Mouse (Mus musculus) neural tube, embryonic 12.5 days (tissue): ENCODE measurements around the gene Stk38. TPM values are rescaled to one million over a fixed set of nuclear protein-coding genes. Genes with fewer than 3 reads are reported as not detected.

ENCODE experiments used
- ATAC-seq: fragments of 200-750 bp; cut with Nextera tagmentation; 2 replicates; pipeline ENCODE4 v1.8.0; 2017; ENCODE audit warnings: low read depth, mild to moderate bottlenecking, moderate TSS enrichment, moderate library complexity; ENCODE audit not compliant: low FRiP score
- H3K27ac ChIP-seq: fragments of 300-500 bp; sonication (generic); 2 replicates; pipeline ENCODE4 v1.5.1; 2016
- H3K27me3 ChIP-seq: fragments of 300-500 bp; sonication (generic); replicated peaks from 2 replicates; pipeline ENCODE4 v1.6.1; 2016; ENCODE audit warnings: mild to moderate bottlenecking
- H3K36me3 ChIP-seq: fragments of 300-500 bp; sonication (generic); 2 replicates; pipeline ENCODE4 v1.6.1; 2016; ENCODE audit warnings: mild to moderate bottlenecking
- H3K4me1 ChIP-seq: fragments of 300-500 bp; sonication (generic); 2 replicates; pipeline ENCODE4 v1.6.1; 2016
- H3K4me2 ChIP-seq: fragments of 300-500 bp; sonication (generic); replicated peaks from 2 replicates; pipeline ENCODE4 v1.6.1; 2016; ENCODE audit warnings: mild to moderate bottlenecking
- H3K4me3 ChIP-seq: fragments of 300-500 bp; sonication (generic); 2 replicates; pipeline ENCODE4 v1.5.1; 2016
- H3K9ac ChIP-seq: fragments of 300-500 bp; sonication (generic); 2 replicates; pipeline ENCODE4 v1.6.1; 2016; ENCODE audit warnings: mild to moderate bottlenecking
- H3K9me3 ChIP-seq: fragments of 300-500 bp; sonication (generic); 2 replicates; pipeline ENCODE4 v1.6.1; 2016; ENCODE audit warnings: mild to moderate bottlenecking
- WGBS: fragments of 180-500 bp; shearing (Covaris S2); methylation state at CpG from one replicate; pipeline ENCODE4 v1.1.7; 2016; 5-methylcytosine and 5-hydroxymethylcytosine counted together
- polyA plus RNA-seq: library from polyadenylated mRNA; unstranded; fragments of >200 nt; fragmentation: Nextera tagmentation; extraction: Ambion mirVana; gene quantifications from 2 replicates; pipeline ENCODE4 v1.2.1, GENCODE M21; 2016

The Stk38 gene
- 148 and 157 TPM in 2 replicates for polyA plus RNA-seq

DNA sequence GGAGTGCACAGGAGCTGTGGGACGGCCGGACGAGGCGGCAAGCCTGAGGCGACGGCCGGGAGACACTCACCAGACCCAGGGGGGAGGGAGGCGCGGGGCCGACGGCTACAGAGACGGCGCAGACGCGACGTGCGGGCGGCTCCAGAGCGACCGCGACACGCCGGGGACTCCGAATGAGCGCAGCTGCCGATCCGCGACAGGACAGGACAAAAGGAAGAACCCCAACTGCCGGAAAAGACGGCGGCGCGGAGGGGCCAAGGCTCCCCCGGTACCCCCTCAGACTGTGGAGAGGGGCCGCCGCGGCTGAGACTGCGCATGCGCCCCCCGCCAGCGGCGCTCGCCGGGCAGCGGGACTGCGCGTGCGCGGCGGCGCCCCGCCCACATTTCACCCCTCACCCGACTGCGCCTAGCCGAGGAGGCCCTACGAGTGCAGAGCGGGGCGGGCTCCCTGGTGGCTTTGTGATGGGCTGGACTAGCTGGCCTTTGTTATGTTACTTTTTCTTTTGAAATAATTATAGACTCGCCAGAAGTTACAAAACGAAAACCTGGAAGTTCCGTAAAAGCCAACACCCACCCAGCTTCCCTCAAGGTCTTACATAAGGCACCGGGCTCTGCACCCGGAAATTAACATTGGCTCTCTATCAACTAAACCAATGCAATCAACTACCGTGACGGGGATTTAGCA lies at the start of gene Stk38:
TSS of gene Stk38 (minus strand) at position 355 of the 685 bp plus-strand sequence.
- no peaks in the 10 kb centered on the region for H3K36me3 ChIP-seq
- peak within 1 kb of the TSS; percentile 80 for H3K27ac ChIP-seq
- peaks cover 17% of the 10 kb centered on the region for H3K4me1 ChIP-seq
- H3K4me2 ChIP-seq, result peak within 1 kb of the TSS; percentile 76
- H3K27me3 ChIP-seq, result no peaks in the 10 kb centered on the region
- H3K9ac ChIP-seq, result peak within 1 kb of the TSS; percentile 97
- peak within 1 kb of the TSS; percentile 95 for H3K4me3 ChIP-seq
- WGBS, result under 1% methylated on average over 63 of the region's 65 CpGs
- peak; percentile 92 for ATAC-seq
- H3K9me3 ChIP-seq, result no peaks in the 10 kb centered on the region

DNA sequence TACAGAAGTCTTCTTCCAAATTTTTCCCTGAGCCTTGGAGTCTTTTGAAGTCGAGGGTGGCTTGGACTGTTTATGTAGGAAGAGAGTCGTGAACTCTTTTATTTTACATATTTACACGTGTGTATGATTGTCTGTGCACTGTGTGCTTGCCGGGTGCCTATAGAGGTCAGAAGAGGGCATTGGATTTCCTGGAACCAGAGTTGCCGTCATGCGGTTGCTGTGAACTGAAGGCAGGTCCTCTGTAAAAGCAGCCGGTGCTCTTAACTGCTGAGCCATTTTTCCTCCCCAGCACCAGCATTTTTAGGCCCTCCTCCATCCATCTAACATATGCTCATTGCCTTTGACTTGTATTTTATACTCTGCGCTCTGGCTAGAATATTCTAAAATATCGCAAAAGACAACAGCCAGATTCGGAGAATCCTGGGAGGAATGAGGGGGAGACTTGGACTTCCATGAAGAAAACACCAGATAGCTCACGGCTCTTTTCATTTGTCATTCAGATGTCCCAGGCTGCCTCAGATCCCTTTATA lies 49.6 kb upstream of the Stk38 start:
- ATAC-seq, result no peak
- Histone ChIP-seq H3K27ac (no peak overlapping the region), H3K27me3 (no peaks in the 10 kb centered on the region), H3K9ac (no peak overlapping the region), H3K4me2 (no peak overlapping the region), H3K36me3 (no peaks in the 10 kb centered on the region), H3K4me1 (peaks cover 21% of the 10 kb centered on the region), H3K4me3 (no peak overlapping the region), H3K9me3 (no peaks in the 10 kb centered on the region)
- WGBS, result 77% methylated on average over 11 of the region's 11 CpGs

DNA sequence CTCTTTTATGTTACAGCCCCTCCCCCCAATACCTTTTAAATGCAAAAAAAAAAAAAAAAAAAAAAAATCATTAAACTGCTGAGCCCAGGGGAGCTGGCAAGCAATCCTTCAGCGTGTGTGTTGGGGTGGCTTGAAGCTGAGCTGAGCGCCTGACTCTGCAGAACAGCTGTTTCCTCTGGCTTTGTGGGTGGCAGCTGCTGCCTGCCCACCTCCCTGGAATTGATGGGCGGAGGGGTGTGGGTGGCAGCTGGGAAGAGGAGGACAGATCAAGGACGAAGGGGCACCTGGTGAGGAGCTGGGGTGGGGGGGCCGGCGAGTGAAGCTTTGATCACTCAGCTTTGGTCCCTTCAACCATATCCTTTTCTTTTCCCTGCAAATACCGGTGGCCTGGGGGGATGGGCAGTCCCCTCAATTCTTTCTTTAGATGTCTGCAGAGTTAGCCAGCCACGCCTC lies 48.9 kb upstream of the Stk38 start:
- H3K9ac ChIP-seq, result no peak overlapping the region
- H3K9me3 ChIP-seq, result no peaks in the 10 kb centered on the region
- no peak overlapping the region for H3K27ac ChIP-seq
- ATAC-seq, result peak; percentile 72
- H3K4me2 ChIP-seq, result peak overlapping the region; percentile 36
- H3K27me3 ChIP-seq, result no peaks in the 10 kb centered on the region
- H3K4me3 ChIP-seq, result no peak overlapping the region
- 4% methylated on average over 8 of the region's 8 CpGs for WGBS
- no peaks in the 10 kb centered on the region for H3K36me3 ChIP-seq
- peaks cover 16% of the 10 kb centered on the region for H3K4me1 ChIP-seq

DNA sequence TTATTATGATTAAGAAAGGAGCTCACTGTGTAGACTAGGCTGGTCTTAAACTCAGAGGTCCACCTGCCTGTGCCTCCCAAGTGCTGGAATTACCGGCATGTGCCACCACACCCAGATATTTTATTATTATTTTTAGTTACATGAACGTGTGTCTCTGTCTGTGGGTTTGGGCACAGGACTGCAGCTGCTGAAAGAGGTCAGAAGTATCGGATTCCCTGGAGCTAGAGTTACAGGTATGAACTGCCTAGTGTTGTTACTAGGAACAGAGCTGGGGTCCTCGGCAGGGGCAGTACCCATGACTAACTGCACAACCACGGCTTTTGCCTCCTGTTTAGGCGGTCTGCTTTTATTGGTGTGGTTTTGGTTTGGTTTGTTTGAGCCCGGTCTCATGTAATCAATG lies 48.4 kb upstream of the Stk38 start:
- no peaks in the 10 kb centered on the region for H3K36me3 ChIP-seq
- H3K9ac ChIP-seq, result no peak overlapping the region
- 16% methylated on average over 7 of the region's 7 CpGs for WGBS
- H3K4me1 ChIP-seq, result peaks cover 16% of the 10 kb centered on the region
- no peaks in the 10 kb centered on the region for H3K9me3 ChIP-seq
- H3K27me3 ChIP-seq, result no peaks in the 10 kb centered on the region
- H3K4me2 ChIP-seq, result no peak overlapping the region; the same call in 1 of the 2 replicates
- no peak overlapping the region for H3K4me3 ChIP-seq
- H3K27ac ChIP-seq, result no peak overlapping the region
- ATAC-seq, result 0 out of 2 replicates have a peak, but pooled peaks have one; percentile 37

DNA sequence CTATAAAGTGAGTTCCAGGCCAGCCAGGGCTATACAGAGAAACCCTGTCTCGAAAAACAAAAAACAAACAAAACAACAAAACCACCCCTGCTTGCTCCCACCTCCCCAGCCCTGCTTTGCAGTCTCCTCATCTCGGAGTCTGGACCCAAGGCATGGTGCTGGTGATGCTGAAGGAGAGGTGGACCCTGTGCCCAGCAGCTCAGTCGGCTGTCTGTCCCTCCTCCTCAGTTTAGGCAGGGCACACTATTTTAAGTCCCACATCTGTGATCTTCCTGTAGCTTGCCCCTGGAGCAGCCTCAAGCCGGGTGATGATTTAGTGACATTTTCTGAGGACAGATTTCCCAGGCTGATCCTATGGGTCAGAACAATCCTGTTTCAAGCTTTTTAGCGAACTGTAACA lies 47.8 kb upstream of the Stk38 start:
- Histone ChIP-seq H3K9ac (no peak overlapping the region), H3K4me2 (no peak overlapping the region), H3K9me3 (no peaks in the 10 kb centered on the region), H3K4me3 (no peak overlapping the region), H3K27me3 (no peaks in the 10 kb centered on the region), H3K36me3 (no peaks in the 10 kb centered on the region), H3K27ac (no peak overlapping the region), H3K4me1 (peaks cover 19% of the 10 kb centered on the region)
- no peak for ATAC-seq
- 50% methylated on average over 5 of the region's 5 CpGs for WGBS

DNA sequence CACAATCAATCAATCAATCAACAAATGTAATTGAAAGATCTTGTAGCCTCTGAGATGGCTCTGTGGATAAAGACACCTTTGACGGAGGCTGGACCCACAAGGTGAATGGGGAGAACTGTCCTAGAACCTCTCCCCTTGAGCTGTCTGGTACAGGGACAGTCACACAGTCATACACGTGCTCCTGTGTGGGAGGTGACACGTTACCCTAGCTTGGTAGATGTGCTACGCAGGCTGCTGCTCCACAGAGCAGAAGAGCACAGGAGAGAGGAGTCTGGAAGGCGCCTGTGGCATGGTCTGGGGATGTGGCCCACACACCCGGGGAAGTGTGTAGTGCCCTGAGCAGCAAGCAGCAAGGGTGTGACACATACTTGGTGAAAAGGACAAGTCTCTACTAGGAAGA lies 46.6 kb upstream of the Stk38 start:
- Histone ChIP-seq H3K4me1 (peaks cover 22% of the 10 kb centered on the region), H3K27me3 (no peaks in the 10 kb centered on the region), H3K9ac (no peak overlapping the region), H3K27ac (no peak overlapping the region), H3K4me3 (no peak overlapping the region), H3K36me3 (no peaks in the 10 kb centered on the region), H3K9me3 (no peaks in the 10 kb centered on the region), H3K4me2 (no peak overlapping the region)
- no peak for ATAC-seq
- WGBS, result 87% methylated on average over 6 of the region's 6 CpGs

DNA sequence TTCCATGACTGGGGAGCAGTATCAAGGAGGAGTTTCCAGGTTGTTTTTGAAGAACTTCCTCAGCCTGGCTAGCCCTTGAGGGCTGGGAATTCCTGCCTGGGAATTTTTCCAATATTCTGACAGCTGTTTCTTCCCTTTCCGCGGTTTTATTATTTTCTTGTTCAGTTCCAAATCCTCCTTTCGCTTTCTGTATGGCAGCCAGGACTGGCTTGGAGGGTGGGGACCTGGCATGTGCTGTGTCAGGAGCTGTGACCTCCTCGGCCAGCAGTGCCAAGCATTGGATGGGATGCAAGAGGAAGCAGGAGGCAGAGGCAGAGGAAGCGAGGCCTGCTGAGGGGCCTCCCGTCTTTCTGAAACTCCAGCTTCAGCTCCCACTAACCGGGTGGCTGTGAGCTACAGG lies 46.0 kb upstream of the Stk38 start:
- no peak overlapping the region for H3K9ac ChIP-seq
- no peak overlapping the region for H3K27ac ChIP-seq
- WGBS, result 76% methylated on average over 7 of the region's 7 CpGs
- ATAC-seq, result no peak
- peaks cover 22% of the 10 kb centered on the region for H3K4me1 ChIP-seq
- no peak overlapping the region for H3K4me2 ChIP-seq
- no peaks in the 10 kb centered on the region for H3K27me3 ChIP-seq
- H3K4me3 ChIP-seq, result no peak overlapping the region
- H3K9me3 ChIP-seq, result no peaks in the 10 kb centered on the region
- H3K36me3 ChIP-seq, result no peaks in the 10 kb centered on the region

DNA sequence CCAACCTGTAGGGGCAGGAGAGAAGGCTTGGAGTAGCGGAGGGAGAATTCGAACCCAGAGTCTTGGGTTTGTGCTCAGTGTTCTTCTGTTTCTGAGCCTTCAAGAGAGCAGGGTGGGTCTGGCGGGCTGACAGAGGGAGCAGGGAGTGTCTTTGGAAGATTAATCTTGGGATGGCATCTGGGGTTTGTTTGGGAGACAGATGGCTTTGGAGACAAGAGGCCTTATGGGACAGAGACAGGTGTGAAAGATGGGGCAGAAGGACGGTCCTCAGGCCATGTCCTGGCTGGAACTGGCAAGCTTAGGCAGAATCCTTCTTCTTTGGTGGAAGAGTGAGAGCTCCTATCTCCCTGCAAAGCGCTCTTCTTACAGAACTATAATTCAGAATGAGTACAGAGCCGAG lies 45.3 kb upstream of the Stk38 start:
- Histone ChIP-seq H3K27me3 (no peaks in the 10 kb centered on the region), H3K36me3 (no peaks in the 10 kb centered on the region), H3K9me3 (no peaks in the 10 kb centered on the region), H3K27ac (no peak overlapping the region), H3K4me3 (no peak overlapping the region), H3K4me1 (peaks cover 20% of the 10 kb centered on the region), H3K4me2 (no peak overlapping the region), H3K9ac (no peak overlapping the region)
- WGBS, result 80% methylated on average over 6 of the region's 6 CpGs
- ATAC-seq, result no peak

DNA sequence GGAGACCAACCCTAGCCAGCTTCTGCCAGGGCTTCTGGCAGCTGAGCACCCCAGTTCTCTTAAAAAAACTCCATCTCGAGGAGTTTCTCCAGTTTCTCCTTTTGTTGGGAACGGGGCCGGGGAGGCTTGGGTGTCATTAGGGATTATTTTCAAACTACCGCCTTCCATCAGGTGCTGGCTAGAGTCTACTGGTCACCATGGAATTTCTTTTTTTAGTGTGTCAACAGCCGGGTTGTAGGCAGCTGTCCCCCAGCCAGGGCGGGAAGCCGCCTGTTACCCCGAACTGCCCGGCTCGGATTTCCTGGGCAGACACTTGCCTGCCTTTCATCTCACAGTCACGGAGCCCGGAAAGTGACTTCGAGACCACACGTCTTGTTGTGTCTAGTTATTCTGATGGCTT lies 43.0 kb upstream of the Stk38 start:
- no peaks in the 10 kb centered on the region for H3K27me3 ChIP-seq
- no peak for ATAC-seq
- H3K4me2 ChIP-seq, result no peak overlapping the region
- H3K4me1 ChIP-seq, result peaks cover 6% of the 10 kb centered on the region; the same call in 1 of the 2 replicates
- no peaks in the 10 kb centered on the region for H3K9me3 ChIP-seq
- WGBS, result 48% methylated on average over 14 of the region's 14 CpGs
- no peak overlapping the region for H3K4me3 ChIP-seq
- H3K36me3 ChIP-seq, result peaks cover 15% of the 10 kb centered on the region
- no peak overlapping the region for H3K9ac ChIP-seq
- H3K27ac ChIP-seq, result no peak overlapping the region

DNA sequence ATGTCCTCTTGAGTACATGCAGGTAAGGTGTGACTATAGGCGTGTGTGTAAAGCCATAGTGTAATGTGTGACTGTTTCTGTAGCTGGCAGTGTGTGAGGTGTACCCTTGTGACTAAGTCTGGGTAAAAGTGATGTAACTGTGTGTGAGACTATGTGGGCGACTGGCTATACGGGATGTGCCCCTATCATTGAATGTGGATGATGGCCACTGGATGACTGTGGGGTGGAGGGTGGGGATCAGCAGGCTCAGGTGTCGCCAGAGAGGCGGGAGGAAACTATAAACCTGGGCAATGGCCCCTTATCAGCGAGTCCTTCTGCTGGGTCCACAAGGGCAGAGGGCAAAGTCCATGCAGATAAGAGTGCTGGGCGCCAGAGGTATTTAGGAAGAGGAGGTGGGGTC lies 42.1 kb upstream of the Stk38 start:
- 84% methylated on average over 7 of the region's 7 CpGs for WGBS
- H3K9ac ChIP-seq, result no peak overlapping the region

DNA sequence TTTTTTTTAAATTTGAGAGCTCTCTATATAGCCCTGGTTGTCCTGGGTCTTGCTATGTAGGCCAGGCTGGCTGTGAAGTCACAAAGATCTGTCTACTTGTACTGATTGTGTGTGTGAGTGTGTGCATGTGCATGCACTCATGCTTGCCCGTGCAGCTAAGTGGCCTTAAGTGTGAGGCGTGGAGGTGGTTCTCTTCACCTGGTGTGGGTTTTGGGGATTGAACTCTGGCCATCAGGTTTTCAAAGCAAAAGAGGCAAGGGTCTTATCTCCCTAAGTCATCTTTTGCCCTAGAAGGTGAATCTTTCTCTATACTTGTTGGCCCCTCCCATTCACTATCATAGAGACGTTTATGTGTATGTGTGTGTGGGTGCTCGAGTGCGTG lies 41.7 kb upstream of the Stk38 start:
- ATAC-seq, result no peak
- H3K9ac ChIP-seq, result no peak overlapping the region
- peaks cover 6% of the 10 kb centered on the region; the same call in 1 of the 2 replicates for H3K4me1 ChIP-seq
- H3K27me3 ChIP-seq, result no peaks in the 10 kb centered on the region
- H3K4me2 ChIP-seq, result no peak overlapping the region
- WGBS, result 75% methylated on average over 5 of the region's 5 CpGs
- no peaks in the 10 kb centered on the region for H3K9me3 ChIP-seq
- H3K4me3 ChIP-seq, result no peak overlapping the region
- H3K27ac ChIP-seq, result no peak overlapping the region
- peaks cover 27% of the 10 kb centered on the region for H3K36me3 ChIP-seq

More for the DNA sequence above, 42.1 kb upstream of the Stk38 start:
- H3K4me1 ChIP-seq, result peaks cover 6% of the 10 kb centered on the region; the same call in 1 of the 2 replicates
- no peak for ATAC-seq
- no peak overlapping the region for H3K27ac ChIP-seq
- H3K27me3 ChIP-seq, result no peaks in the 10 kb centered on the region
- peaks cover 24% of the 10 kb centered on the region for H3K36me3 ChIP-seq
- H3K4me2 ChIP-seq, result no peak overlapping the region
- H3K4me3 ChIP-seq, result no peak overlapping the region
- H3K9me3 ChIP-seq, result no peaks in the 10 kb centered on the region

DNA sequence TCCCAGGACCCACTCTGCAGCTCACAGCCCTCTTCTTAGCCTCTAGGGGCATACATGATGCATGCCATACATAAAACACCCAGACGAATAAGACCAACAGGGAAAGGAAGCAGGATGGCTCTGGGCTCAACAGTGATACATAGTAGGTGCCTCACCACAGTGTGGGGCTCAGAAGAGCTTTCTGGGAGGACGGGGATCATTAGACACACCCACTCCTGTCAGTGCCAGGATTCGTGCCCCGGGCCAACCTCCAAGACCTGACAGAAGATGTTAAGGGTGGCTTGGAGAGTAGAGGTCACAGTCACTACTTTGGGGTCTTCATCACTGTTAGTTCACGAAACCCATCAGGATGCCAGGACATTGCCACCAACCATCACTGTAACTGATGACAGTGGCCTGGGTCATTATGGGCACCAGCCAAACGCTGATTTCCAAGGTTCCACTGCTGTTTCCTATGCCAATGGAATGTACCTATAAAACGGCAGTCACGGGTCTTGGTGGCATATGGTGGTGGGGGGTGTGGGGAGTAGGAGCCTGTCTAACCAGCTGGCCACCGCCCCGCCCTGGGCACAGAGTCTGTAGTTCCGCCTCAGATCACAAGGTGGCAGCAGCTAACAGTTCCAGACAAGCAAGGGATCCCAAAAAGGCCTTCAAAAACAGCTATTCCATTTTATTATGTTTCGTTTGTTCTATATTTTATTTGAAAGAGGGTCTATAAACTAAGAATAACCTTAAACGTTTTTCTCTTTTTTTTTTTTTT lies 41.1 kb upstream of the Stk38 start:
- H3K36me3 ChIP-seq, result peaks cover 32% of the 10 kb centered on the region
- H3K27ac ChIP-seq, result no peak overlapping the region
- ATAC-seq, result peak; percentile 15; the same call in 1 of the 2 replicates
- no peak overlapping the region for H3K4me2 ChIP-seq
- H3K27me3 ChIP-seq, result no peaks in the 10 kb centered on the region
- no peaks in the 10 kb centered on the region for H3K9me3 ChIP-seq
- H3K4me1 ChIP-seq, result peaks cover 6% of the 10 kb centered on the region; the same call in 1 of the 2 replicates
- no peak overlapping the region for H3K9ac ChIP-seq
- WGBS, result 22% methylated on average over 13 of the region's 13 CpGs
- no peak overlapping the region for H3K4me3 ChIP-seq
